Mouse (Mus musculus) ovary, postnatal 36 days (tissue): ENCODE results near the gene Helb.
A peak's percentile ranks its signal among the peaks of the same experiment; 100 is the strongest.
"Not testable (repeated sequence)": the region's sequence is repeated elsewhere in the genome, so short reads cannot be mapped to it uniquely, and the experiment has no call there.

Experiments
- DNase-seq: peaks from one replicate; pipeline ENCODE4 v3.0.0; 2022; ENCODE audit warnings: low spot score, mixed read lengths

Gene Helb

DNA sequence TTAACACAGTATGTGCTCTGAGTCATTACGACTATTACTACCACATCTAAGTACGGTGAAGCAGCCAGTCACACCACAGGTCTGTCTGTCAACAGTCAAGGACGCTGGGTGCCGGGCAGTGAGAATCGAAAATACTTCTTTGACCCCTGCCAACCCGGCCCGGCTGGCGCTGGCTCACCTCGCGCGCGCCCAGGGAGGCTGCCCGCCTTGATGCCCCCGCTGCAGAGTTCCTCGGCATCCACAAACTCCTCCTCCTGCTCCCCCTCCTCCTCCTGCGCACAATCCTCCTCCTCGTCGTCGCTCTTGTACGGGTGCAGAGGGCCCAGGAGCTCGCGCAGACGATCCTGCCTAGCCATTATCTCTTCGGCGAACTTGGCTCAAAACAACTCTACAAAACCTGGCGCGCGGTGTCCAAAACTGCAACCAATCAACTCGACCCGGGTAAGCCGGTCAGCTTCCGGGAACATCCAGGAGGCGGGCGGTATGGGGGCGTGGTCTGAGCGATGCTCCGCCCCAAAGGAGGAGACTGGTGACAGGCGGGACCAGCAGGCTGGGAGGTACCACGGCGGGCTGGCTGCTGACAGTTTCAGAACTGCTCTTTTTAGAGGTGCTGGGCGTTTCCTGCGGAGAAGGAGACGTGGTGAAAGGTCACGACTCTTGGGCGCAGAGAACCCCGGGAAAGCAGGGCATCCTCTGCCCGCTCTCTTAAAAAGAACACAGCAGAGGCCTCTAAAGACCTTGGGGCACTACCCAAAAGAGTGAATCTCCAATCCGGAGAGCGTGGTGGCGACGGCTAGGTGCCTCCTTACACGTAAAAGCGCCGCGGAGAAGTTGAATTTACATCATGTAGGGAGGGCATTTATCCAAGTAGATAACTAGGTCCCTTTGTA, at the start of gene Helb:
TSS of gene Helb (minus strand) at position 481 of the 890 bp plus-strand sequence.
- peak; percentile 98 for DNase-seq

- DNase-seq: no peak
These were observed 47.7 kb upstream of the Helb start for GRCm38 (mm10) chr10:120160533-120160932.

DNA sequence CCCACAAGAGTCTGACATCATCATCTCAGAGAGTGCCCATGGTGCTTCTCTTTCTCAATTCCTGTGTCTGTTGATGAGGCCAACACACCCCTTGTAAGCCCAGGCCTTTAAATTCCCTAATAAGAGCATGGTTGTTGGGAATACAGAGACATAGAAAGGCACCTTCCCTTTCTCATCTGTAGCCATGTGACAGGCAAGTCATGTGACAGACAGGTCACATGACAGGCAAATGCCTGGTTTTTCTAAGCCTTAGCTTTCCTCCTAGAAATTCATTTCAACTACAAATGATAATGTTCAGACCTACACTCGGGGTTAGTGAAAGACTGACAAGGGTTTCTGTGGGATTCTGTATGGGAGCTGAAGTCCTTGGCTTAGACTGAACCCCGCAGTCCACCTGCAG, 41.1 kb upstream of the Helb start:
- DNase-seq: no peak

GRCm38 (mm10) chr10:120151672-120152071, 38.9 kb upstream of the Helb start:
- DNase-seq: no peak

GRCm38 (mm10) chr10:120140916-120141516, 28.2 kb upstream of the Helb start:
- DNase-seq: no peak

- DNase-seq: no peak
These were observed 27.4 kb upstream of the Helb start for GRCm38 (mm10) chr10:120140193-120140592.

GRCm38 (mm10) chr10:120136020-120136562, 23.3 kb upstream of the Helb start:
- no peak for DNase-seq

DNA sequence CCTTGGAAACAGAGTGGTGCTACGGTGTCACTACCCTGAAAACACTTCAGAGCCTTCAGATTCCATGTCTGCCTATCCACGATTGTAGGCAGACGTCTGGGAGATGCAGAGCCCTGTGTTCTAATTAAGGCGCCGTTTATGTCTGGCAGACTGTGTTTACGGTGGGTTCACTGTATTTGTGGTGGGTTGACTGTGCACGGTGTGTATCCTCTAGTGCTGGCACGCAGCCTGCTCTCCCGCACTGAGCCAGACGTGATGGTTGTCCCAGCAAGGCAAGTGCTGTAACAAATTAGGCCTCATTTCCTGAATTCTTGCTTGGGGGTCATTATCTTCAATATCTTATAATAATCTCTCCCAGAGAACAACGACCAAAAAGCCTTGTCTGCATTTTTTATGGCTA, 20.9 kb upstream of the Helb start:
- no peak for DNase-seq

GRCm38 (mm10) chr10:120130621-120131020, 17.8 kb upstream of the Helb start:
- peak; percentile 11 for DNase-seq

GRCm38 (mm10) chr10:120128601-120129277, 16.0 kb upstream of the Helb start:
- DNase-seq: no peak

GRCm38 (mm10) chr10:120125465-120125857, 12.7 kb upstream of the Helb start:
- DNase-seq: no peak

DNA sequence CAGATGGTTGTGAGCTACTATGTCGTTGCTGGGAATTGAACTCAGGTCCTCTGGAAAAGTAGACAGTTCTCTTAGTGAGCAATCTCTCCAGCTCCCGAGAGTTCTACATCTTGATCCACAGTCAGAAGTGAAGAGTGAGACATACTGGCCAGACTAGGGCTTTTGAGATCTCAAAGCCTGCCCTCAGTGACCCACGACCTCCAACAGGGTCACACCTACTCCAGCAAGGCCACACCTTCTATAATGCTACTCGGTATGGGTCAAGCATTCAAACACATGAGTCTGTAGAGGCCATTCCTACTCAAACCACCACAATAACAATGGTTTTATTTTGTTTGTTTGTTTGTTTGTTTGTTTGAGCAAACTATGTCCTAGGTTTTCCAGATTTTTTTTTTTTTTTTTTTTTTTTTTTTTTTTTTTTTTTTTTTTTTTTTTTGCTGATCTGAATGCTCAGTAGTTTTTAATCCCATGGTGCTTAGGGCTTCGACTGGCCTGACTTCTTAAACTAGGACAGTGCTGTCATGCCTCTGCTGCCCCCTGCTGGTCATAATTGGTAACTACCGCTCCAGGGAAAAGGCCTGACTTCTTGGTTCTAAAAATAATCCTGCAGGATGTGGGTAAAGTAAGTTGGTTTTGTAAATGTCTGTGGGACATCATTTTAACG, 12.1 kb upstream of the Helb start:
- DNase-seq: peak; percentile 69

GRCm38 (mm10) chr10:120123721-120124120, 10.9 kb upstream of the Helb start:
- no peak for DNase-seq

GRCm38 (mm10) chr10:120115249-120115648, 2.5 kb upstream of the Helb start:
- no peak for DNase-seq

- no peak for DNase-seq
These were observed 1.7 kb upstream of the Helb start for GRCm38 (mm10) chr10:120114493-120114892.

DNA sequence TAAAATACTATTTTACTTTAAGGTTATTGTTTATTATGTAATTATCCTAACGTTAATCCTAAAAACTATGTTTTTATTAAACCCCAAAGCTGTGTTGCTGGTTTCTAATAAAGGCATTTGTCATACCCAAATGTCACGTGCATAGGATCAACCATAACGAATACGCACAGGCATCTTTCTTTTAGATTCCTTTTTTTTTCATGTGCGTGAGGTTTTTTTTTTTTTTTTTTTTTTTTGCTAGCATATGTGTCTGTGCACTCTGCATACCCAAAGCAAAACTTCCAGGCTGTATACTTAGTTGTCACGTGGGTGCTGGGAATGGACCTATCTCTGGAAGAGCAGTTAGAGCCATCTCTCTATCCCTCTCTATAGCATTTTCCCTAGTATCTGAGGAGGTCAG, 1.2 kb upstream of the Helb start:
- DNase-seq: no peak

DNA sequence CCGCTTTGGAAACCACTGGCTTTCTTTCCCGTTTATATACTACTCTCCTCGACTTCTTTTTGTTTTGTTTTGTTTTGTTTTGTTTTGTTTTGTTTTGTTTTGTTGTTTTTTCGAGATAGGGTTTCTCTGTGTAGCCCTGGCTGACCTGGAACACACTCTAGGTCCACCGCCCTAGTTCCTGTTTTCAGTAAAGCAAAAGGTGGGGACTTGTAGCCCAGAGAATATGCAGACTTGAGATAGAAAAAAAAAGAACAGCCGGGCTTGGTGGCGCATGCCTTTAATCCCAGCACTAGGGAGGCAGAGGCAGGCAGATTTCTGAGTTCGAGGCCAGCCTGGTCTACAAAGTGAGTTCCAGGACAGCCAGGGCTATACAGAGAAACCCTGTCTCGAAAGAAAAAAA, 695 bp upstream of the Helb start:
- not testable (repeated sequence) for DNase-seq

GRCm38 (mm10) chr10:120111691-120112319, 982 bp downstream of the Helb start:
- DNase-seq: no peak

GRCm38 (mm10) chr10:120100806-120101205, 12.0 kb downstream of the Helb start:
- no peak for DNase-seq

GRCm38 (mm10) chr10:120097564-120097963, 15.2 kb downstream of the Helb start:
- no peak for DNase-seq

GRCm38 (mm10) chr10:120095716-120096115, 17.1 kb downstream of the Helb start:
- DNase-seq: no peak

GRCm38 (mm10) chr10:120095136-120095535, 17.7 kb downstream of the Helb start:
- no peak for DNase-seq
